Mouse (Mus musculus): ENCODE measurements around the gene Stx18.

- TF ChIP-seq POLR2A (IDR thresholded peaks at IDR 0.05; ENCODE audit: extremely low read depth, insufficient read depth, low read length) (no peak), CTCF (IDR thresholded peaks at IDR 0.05; ENCODE audit: extremely low read depth, insufficient read depth, low read length) (no peak)
Measured at GRCm38 (mm10) chr5:38121699-38122098, 83.2 kb downstream of the Stx18 start.

Data from cortical plate, adult 2 months (tissue).